ENCODE assay signal across 17 mouse cellular contexts in genomic region chr13:31672093-31672492, GRCm38 (mm10). TPM values are rescaled to one million over a fixed set of nuclear protein-coding genes. Genes with fewer than 3 reads are reported as not detected.
A peak's percentile ranks its signal among the peaks of the same experiment; 100 is the strongest.
DNase-seq lines count a peak whose midpoint lies in the region; ATAC-seq and TF ChIP-seq lines count a peak whose summit lies in the region.
"Had no signal": no experiment of that assay in that cellular context is flagged by ENCODE, and none has a peak within 500 bp of the region (broad histone marks: within the 10 kb centered on the region; RNA-seq: fewer than 3 reads in every experiment).

No protein-coding gene starts in this region.

- TF ChIP-seq CTCF in brain, embryonic 14.5 days (IDR thresholded peaks at IDR 0.05; ENCODE audit: borderline replicate concordance, extremely low read depth, insufficient read depth, insufficient read length) = no peak

- H3K4me2 ChIP-seq in hindbrain, embryonic 12.5 days (replicated peaks) = no peak overlapping the region
- H3K4me2 ChIP-seq in midbrain, embryonic 14.5 days (ENCODE audit: low read length) = no peak overlapping the region
- H3K4me2 ChIP-seq: heart, embryonic 13.5 days; limb, embryonic 15.5 days had no signal

- ATAC-seq in hindbrain, embryonic 12.5 days (ENCODE audit: low FRiP score) = 0 out of 2 replicates have a peak, but pooled peaks have one; percentile 32
- 0 out of 2 replicates have a peak, but pooled peaks have one; percentile 37 for ATAC-seq in midbrain, embryonic 14.5 days (ENCODE audit: low FRiP score, low TSS enrichment)

- peak; percentile 10 for DNase-seq in layer of hippocampus, adult 9-11 months
- DNase-seq in layer of hippocampus, postnatal 25 days (ENCODE audit: extremely low spot score in 1 of 2, low spot score in 1 of 2) = no peak
- DNase-seq in brain, embryonic 14.5 days (ENCODE audit: low read depth) = peak; percentile 61
- peak; percentile 41 for DNase-seq in midbrain, embryonic 14.5 days
- no peak for DNase-seq in urinary bladder, postnatal 14 days (ENCODE audit: low spot score)
- no peak for DNase-seq in layer of hippocampus, postnatal 14 days (ENCODE audit: low spot score in 2 of 2)
- DNase-seq: cerebellum, adult 9-11 months; kidney, adult 8-10 months; kidney, postnatal 25 days; lung, adult 18-20 months; right cerebral cortex, postnatal 4 days; thymus, postnatal 25 days had no signal

- WGBS in hindbrain, embryonic 12.5 days = 78% methylated on average over 3 of the region's 3 CpGs
- 71% methylated on average over 3 of the region's 3 CpGs for WGBS in midbrain, embryonic 14.5 days

- H3K9ac ChIP-seq in hindbrain, embryonic 12.5 days = no peak overlapping the region
- no peak overlapping the region for H3K9ac ChIP-seq in midbrain, embryonic 14.5 days (replicated peaks; ENCODE audit: low read length)
- H3K9ac ChIP-seq: heart, embryonic 13.5 days; limb, embryonic 15.5 days had no signal

- H3K27me3 ChIP-seq in hindbrain, embryonic 12.5 days = no peaks in the 10 kb centered on the region
- no peaks in the 10 kb centered on the region for H3K27me3 ChIP-seq in midbrain, embryonic 14.5 days (ENCODE audit: control insufficient read depth, insufficient read depth, low read length)
- H3K27me3 ChIP-seq: heart, embryonic 13.5 days; limb, embryonic 15.5 days had no signal

- H3K4me3 ChIP-seq in hindbrain, embryonic 12.5 days = no peak overlapping the region
- H3K4me3 ChIP-seq in midbrain, embryonic 14.5 days (replicated peaks; ENCODE audit: low read depth, low read length) = no peak overlapping the region
- H3K4me3 ChIP-seq: heart, embryonic 13.5 days; limb, embryonic 15.5 days had no signal

- no peaks in the 10 kb centered on the region for H3K36me3 ChIP-seq in hindbrain, embryonic 12.5 days
- H3K36me3 ChIP-seq in midbrain, embryonic 14.5 days (ENCODE audit: control insufficient read depth, insufficient read depth, low read length) = no peaks in the 10 kb centered on the region
- H3K36me3 ChIP-seq: heart, embryonic 13.5 days; limb, embryonic 15.5 days had no signal

- no peak for TF ChIP-seq POLR2A in brain, embryonic 14.5 days (IDR thresholded peaks at IDR 0.05; ENCODE audit: borderline replicate concordance, extremely low read depth, insufficient read depth, insufficient read length, poor library complexity, severe bottlenecking)

- H3K27ac ChIP-seq in hindbrain, embryonic 12.5 days = no peak overlapping the region
- no peak overlapping the region for H3K27ac ChIP-seq in midbrain, embryonic 14.5 days (replicated peaks; ENCODE audit: low read depth, low read length)
- H3K27ac ChIP-seq: heart, embryonic 13.5 days; limb, embryonic 15.5 days had no signal

- no peaks in the 10 kb centered on the region for H3K9me3 ChIP-seq in hindbrain, embryonic 12.5 days (replicated peaks)
- H3K9me3 ChIP-seq in midbrain, embryonic 14.5 days (ENCODE audit: control insufficient read depth, low read length) = no peaks in the 10 kb centered on the region
- H3K9me3 ChIP-seq: heart, embryonic 13.5 days; limb, embryonic 15.5 days had no signal

- no peaks in the 10 kb centered on the region for H3K4me1 ChIP-seq in hindbrain, embryonic 12.5 days
- no peaks in the 10 kb centered on the region for H3K4me1 ChIP-seq in midbrain, embryonic 14.5 days (ENCODE audit: control insufficient read depth, insufficient read depth, low read length)
- H3K4me1 ChIP-seq: heart, embryonic 13.5 days; limb, embryonic 15.5 days had no signal

RNA-seq across cellular contexts. Expression of gene Foxf2, which starts 46.5 kb away (rescaled TPM):
- total RNA-seq in layer of hippocampus, postnatal 25 days (2021) = 1 to 10 TPM; 4.1 to 5.7 TPM
- 10.9 and 12.5 TPM in 2 replicates for polyA plus RNA-seq in brain, embryonic 14.5 days (2012; rRNA removed)
- 9.4 and 9.5 TPM in 2 replicates for polyA plus RNA-seq in hindbrain, embryonic 12.5 days (2016; fragmentation: Nextera tagmentation; extraction: Ambion mirVana)
- polyA plus RNA-seq in midbrain, embryonic 14.5 days (2014; fragmentation: Nextera tagmentation; extraction: Ambion mirVana) = 3.3 and 5.3 TPM in 2 replicates
- 1 to 10 TPM; 7.0 to 7.5 TPM for total RNA-seq in layer of hippocampus, postnatal 14 days (2021)
- total RNA-seq: hematopoietic stem cell, adult 5-6 weeks had no signal
- polyA plus RNA-seq: testis, adult 2 months had no signal

Comparison
In these comparisons a context has a peak if more than half of its experiments do, and no peak if none do; other contexts are left out.
1. DNase-seq: peak in layer of hippocampus, adult 9-11 months (single experiment), brain, embryonic 14.5 days (single experiment) and midbrain, embryonic 14.5 days (single experiment); none in layer of hippocampus, postnatal 25 days (0 of 2), urinary bladder, postnatal 14 days (single experiment) and layer of hippocampus, postnatal 14 days (0 of 2).